Mouse (Mus musculus): ENCODE data around the gene Supt6.

Supt6 gene

GRCm38 (mm10) chr11:78245627-78246317 lies at the start of gene Supt6, which contains the start of gene Sdf2:
TSS of gene Supt6 (minus strand) at chr11:78245987.
TSS of gene Sdf2 (plus strand) at chr11:78245746.
- peak; percentile 91 for DNase-seq (ENCODE audit: low read depth)

- DNase-seq (ENCODE audit: low read depth): no peak
Measured at GRCm38 (mm10) chr11:78294585-78294984, 48.8 kb upstream of the Supt6 start.

GRCm38 (mm10) chr11:78290654-78291053 lies 44.9 kb upstream of the Supt6 start, which contains the start of gene BC030499:
TSS of gene BC030499 (plus strand) at chr11:78290841.
- DNase-seq (ENCODE audit: low read depth): no peak

DNA sequence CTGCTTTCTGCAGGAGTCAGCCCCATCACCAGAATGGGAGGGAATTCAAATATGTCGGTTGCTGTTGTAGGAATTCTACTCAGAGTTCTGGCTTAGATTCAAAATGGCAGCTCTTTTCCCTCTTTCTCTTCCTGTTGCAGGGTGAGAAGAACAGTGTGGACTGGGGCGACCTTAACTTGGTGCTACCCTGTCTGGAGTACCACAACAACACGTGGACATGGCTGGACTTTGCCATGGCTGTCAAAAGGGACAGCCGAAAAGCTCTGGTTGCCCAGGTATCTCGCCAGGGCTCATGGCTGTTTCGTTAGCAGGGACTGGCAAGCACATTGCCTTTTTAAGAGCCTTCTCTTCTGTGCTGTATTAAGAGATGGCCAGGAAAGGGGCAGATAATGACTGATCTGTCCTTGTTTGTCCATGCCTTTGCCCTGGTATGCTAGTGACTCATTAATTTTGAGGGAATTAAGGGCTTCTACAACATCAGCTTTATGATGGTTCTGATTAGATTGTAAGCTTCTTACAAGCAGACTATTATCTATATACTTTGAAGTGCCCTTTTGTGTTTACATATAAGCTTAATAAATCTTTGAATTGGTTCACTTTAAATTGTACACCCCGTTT lies 43.5 kb upstream of the Supt6 start:
- DNase-seq (ENCODE audit: low read depth): no peak

DNA sequence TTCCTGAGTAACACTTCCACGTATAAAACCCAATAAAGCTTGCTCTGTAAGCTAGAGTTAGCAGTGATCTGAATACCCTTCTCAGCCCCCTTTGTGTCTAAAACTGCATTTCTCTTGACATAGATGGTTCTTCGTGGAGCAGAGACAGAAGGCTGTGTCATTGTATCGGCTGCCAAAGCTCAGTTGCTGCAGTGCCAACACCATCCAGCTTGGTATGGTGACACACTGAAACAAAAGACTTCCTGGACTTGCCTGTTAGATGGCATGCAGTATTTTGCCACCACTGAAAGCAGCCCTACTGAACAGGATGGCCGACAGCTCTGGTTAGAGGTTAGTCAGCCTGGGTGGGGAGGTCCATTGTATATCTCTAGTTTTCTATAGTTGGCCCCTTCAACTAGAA lies 33.8 kb upstream of the Supt6 start:
- DNase-seq (ENCODE audit: low read depth): no peak

DNA sequence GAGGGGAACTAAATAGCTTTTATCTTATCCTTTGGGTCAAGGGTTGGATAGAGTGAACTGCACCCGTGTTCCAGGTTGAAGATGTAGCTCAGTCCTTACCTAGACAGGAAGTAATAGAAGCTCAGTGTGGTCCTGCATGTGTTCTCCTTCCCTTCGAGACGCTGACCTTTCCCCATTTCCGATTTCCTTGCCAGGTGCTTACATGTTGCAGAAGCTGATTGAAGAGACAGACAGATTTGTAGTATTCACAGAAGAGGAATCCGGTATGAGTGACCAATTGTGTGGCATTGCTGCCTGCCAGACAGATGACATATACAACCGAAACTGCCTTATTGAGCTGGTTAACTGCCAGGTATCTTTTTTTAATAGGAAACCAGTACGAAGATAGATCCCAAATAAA lies 33.1 kb upstream of the Supt6 start:
- DNase-seq (ENCODE audit: low read depth): no peak

DNA sequence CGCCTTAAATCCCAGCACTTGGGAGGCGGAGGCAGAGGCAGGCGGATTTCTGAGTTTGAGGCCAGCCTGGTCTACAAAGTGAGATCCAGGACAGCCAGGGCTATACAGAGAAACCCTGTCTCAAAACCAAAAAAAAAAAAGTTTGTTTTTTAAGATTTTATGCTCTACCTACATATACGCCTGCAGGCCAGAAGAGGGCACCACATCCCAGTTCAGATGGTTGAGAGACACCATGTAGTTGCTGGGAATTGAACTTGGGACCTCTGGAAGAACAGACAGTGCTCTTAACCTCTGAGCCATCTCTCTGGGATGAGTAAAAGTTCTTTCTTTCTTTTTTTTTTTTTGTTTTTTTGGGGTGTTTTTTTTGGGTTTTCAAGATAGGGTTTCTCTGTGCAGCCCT lies 30.4 kb upstream of the Supt6 start:
- DNase-seq (ENCODE audit: low read depth): peak; percentile 7

GRCm38 (mm10) chr11:78275596-78275995 lies 29.8 kb upstream of the Supt6 start:
- DNase-seq (ENCODE audit: low read depth): no peak

DNA sequence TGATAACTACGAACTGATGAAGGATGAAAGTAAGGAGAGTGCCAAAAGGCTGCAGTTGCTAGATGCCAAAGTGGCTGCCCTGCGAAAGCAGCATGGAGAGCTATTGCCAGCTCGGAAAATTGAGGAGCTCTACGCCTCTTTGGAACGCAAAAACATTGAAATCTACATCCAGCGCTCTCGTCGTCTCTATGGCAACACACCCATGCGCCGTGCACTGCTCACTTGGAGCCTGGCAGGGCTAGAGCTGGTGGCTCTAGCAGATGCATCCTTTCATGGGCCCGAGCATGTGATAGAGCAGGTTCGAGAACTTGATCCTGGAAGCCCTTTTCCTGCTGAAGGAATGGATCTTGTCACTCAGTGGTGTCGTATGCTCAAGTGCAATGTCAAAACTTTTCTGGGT lies 26.2 kb upstream of the Supt6 start:
- DNase-seq (ENCODE audit: low read depth): no peak

DNA sequence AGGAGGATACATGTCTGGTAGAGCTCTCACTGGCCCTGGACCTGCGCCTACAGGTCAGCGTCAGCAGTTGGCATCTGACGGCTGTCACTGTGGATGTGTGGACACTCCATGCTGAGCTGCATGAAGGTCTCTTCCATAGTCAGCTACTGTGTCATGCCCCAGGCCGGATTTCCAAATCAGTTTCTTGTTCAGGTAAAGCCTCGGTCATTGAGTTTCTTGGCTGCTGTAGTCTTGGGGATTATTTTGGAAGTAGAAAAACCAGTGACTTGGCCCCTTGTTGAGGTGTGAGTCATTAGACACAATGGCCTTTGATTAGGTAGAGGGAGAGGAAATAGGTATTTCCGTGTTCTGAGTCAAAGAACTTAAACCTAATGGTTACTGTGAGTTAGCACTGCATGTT lies 19.8 kb upstream of the Supt6 start:
- no peak for DNase-seq (ENCODE audit: low read depth)

GRCm38 (mm10) chr11:78262550-78262949 lies 16.8 kb upstream of the Supt6 start:
- DNase-seq (ENCODE audit: low read depth): peak; percentile 53

DNA sequence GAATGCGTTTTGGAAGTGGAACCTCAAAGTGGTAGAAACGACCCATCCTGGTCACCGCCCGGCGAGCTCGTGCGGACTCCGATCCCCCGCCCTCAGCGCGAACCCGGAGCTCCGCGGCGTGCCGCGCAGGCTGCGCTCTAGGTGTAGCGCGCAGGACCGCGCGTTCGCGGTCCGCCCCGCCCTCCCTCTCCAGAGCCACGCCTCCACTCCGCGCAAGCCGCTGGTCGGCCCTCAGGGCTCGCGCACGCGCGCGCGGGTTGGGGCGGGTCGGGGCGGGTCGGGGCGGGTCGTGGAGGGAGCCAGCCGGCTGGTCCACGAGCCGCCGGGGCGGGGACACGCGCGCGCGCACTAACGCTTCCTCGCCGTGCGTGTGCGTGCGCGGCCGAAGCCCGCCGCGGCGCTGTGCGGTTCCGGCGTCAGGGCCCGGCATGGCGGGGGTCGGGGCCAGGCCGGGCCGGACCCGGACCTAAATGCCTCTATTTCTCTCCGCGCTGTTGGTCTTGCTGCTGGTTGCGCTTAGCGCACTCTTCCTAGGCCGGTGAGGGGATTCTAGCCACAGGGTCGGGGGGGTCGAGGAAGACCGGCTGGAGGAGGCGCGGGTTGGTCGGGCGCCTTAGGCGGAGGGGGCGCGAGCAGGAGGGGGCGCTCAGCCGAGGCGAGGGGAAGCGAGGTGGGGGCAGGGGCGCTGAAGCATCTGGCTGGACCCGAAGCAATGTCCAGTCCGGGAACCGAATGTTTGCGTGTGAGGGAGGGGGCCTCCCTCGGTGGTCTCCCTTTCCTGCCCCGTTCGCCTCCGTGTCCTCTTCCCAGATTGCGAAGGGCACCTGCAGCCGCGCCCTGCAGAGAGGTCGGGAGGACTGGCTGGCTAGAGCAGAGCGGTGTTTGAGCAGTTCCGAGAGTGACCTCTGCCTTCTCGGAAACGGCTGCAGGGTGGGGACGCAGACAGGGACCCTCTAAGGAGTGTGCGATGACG lies 15.9 kb upstream of the Supt6 start, which contains the start of gene 2610507B11Rik:
2610507B11Rik (plus strand) TSS at position 373 of the 973 bp plus-strand sequence.
- DNase-seq (ENCODE audit: low read depth): peak; percentile 86

GRCm38 (mm10) chr11:78260489-78261258 lies 14.9 kb upstream of the Supt6 start:
- no peak for DNase-seq (ENCODE audit: low read depth)

DNA sequence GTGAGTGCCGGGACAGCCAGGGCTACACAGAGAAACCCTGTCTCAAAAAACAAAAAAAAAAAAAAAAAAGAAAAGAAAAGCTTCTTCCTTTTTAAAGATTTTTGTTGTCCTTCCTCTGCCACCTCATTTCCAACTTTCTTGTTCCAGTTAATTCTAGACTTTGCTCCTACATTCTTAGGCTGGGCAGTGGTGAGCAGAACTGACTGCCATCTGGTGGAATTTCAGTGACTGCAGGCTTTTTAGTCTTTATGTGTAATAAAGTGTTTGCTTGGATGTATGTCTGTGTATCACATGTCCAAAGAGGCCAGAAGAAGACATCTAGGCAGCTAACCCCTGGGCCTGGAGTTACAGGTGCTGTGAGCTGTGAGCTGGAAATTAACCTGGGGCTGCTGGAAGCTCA lies 10.8 kb upstream of the Supt6 start:
- DNase-seq (ENCODE audit: low read depth): no peak

DNA sequence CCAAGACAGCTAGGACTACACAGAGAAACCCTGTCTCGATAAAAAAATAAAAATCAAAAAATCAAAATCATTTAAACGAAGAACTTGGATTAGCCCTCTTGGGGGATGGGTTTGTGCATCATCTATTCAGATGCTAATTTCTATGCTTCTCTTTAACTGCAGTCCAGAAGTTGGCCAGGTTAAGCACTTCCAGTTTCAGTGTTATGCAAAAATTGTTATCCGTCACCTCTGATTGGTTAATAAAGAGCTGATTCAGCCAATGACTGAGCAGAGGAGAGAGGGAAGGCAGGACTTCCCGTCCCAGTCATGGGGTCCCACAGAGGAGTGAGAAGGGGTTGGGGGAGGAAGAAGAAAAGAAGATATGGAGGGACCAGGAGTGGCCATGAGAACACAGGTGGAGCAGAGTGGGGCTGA lies 1.9 kb upstream of the Supt6 start:
- peak; percentile 40 for DNase-seq (ENCODE audit: low read depth)

DNA sequence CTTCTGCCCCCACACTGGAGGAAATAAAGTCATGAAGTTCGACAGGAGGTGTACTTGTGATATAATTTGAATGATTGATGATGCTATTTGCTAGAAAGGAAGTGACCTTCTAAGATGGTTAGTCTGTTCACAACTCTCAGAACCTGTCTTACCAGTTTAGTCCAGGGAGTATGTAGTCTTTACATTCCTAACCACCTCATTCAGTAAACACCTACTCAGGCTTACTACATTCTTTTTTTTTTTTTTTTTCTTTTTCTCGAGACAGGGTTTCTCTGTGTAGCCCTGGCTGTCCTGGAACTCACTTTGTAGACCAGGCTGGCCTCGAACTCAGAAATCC lies 1.2 kb upstream of the Supt6 start:
- no peak for DNase-seq (ENCODE audit: low read depth)

GRCm38 (mm10) chr11:78246318-78247011 lies 678 bp upstream of the Supt6 start:
- no peak for DNase-seq (ENCODE audit: low read depth)

GRCm38 (mm10) chr11:78245261-78245626 lies 543 bp downstream of the Supt6 start:
- no peak for DNase-seq (ENCODE audit: low read depth)

DNA sequence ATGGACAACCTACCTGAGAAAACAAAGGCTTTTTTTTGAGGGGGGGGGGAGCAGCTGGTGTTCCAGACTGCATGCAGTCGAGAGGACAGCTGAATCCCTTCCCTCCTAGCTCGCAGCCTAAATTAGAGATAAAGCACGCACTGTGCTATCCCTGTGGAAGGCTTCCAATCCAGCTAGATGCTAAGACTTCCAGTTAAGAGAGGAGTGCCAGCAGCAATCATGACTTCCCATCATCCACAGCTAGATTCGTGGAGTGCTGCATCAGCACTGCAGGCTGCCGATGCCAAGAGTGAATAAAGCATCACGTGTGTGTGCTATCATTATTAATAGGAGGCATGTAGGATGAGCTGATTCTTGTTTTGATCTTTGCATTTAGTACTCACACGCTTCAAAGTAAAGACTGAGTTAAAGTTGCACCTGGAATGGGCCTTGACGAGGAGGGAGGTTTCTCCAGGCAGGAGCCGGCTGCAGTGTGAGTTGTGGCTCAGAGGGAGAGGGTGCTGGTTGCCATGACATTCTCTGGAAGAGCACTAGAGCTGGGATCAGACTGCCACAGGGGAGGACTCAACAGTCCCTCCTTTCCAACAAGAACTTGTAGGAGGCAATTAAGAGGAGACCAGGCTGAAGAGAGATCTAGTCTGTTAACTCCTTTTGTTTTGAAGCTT lies 5.5 kb downstream of the Supt6 start:
- no peak for DNase-seq (ENCODE audit: low read depth)

GRCm38 (mm10) chr11:78231518-78231917 lies 14.3 kb downstream of the Supt6 start:
- DNase-seq (ENCODE audit: low read depth): no peak

GRCm38 (mm10) chr11:78223586-78223985 lies 22.2 kb downstream of the Supt6 start:
- DNase-seq (ENCODE audit: low read depth): no peak
